Mouse (Mus musculus) forebrain, embryonic 14.5 days (tissue): ENCODE data around the gene Lrrn2. TPM values are rescaled to one million over a fixed set of nuclear protein-coding genes. Genes with fewer than 3 reads are reported as not detected.
A peak's percentile ranks its signal among the peaks of the same experiment; 100 is the strongest.

Source experiments
- ATAC-seq: fragments of 200-750 bp; cut with Nextera tagmentation; 2 replicates; pipeline ENCODE4 v1.8.0; 2017; ENCODE audit warnings: mild to moderate bottlenecking, moderate library complexity
- DNase-seq: peaks from one replicate; pipeline ENCODE4 v3.0.0-alpha.2; 2015; ENCODE audit warnings: low spot score
- H3K27ac ChIP-seq: fragments of 300-500 bp; sonication (generic); 2 replicates; pipeline ENCODE4 v1.5.1; 2014; ENCODE audit warnings: low read depth, mild to moderate bottlenecking, control low read depth, low read length, moderate library complexity
- H3K27me3 ChIP-seq: fragments of 300-500 bp; sonication (generic); replicated peaks from 2 replicates; pipeline ENCODE4 v1.6.1; 2014; ENCODE audit warnings: low read length, control low read depth, mixed read lengths; ENCODE audit not compliant: control insufficient read depth, insufficient read depth
- H3K36me3 ChIP-seq: fragments of 300-500 bp; sonication (generic); 2 replicates; pipeline ENCODE4 v1.6.1; 2014; ENCODE audit warnings: low read length, control low read depth; ENCODE audit not compliant: control insufficient read depth, insufficient read depth
- H3K4me1 ChIP-seq: fragments of 300-500 bp; sonication (generic); 2 replicates; pipeline ENCODE4 v1.6.1; 2014; ENCODE audit warnings: antibody characterized with exemption, low read length, control low read depth; ENCODE audit not compliant: control insufficient read depth, insufficient read depth
- H3K4me2 ChIP-seq: fragments of 300-500 bp; sonication (generic); 2 replicates; pipeline ENCODE4 v1.6.1; 2014; ENCODE audit warnings: mild to moderate bottlenecking, control low read depth, low read length
- H3K4me3 ChIP-seq: fragments of 300-500 bp; sonication (generic); 2 replicates; pipeline ENCODE4 v1.5.1; 2014; ENCODE audit warnings: low read depth, low read length, control low read depth
- H3K9ac ChIP-seq: fragments of 300-500 bp; sonication (generic); 2 replicates; pipeline ENCODE4 v1.6.1; 2014; ENCODE audit warnings: mild to moderate bottlenecking, low read length, control low read depth, moderate library complexity
- H3K9me3 ChIP-seq: fragments of 300-500 bp; sonication (generic); replicated peaks from 2 replicates; pipeline ENCODE4 v1.6.1; 2016; ENCODE audit warnings: low read length, control low read depth, mixed read lengths; ENCODE audit not compliant: control insufficient read depth
- WGBS: fragments of 180-500 bp; shearing (Covaris S2); extraction: QIAGEN DNeasy Blood & Tissue Kit; methylation state at CpG from one replicate; pipeline ENCODE4 v1.1.7; 2014; 5-methylcytosine and 5-hydroxymethylcytosine counted together
- polyA plus RNA-seq: library from polyadenylated mRNA; unstranded; fragments of >200 nt; fragmentation: Nextera tagmentation; extraction: Ambion mirVana; gene quantifications from 2 replicates; pipeline ENCODE4 v1.2.1, GENCODE M21; 2014

Gene Lrrn2
- polyA plus RNA-seq, 1 experiment from 2014 or later, result 25.2 TPM

DNA sequence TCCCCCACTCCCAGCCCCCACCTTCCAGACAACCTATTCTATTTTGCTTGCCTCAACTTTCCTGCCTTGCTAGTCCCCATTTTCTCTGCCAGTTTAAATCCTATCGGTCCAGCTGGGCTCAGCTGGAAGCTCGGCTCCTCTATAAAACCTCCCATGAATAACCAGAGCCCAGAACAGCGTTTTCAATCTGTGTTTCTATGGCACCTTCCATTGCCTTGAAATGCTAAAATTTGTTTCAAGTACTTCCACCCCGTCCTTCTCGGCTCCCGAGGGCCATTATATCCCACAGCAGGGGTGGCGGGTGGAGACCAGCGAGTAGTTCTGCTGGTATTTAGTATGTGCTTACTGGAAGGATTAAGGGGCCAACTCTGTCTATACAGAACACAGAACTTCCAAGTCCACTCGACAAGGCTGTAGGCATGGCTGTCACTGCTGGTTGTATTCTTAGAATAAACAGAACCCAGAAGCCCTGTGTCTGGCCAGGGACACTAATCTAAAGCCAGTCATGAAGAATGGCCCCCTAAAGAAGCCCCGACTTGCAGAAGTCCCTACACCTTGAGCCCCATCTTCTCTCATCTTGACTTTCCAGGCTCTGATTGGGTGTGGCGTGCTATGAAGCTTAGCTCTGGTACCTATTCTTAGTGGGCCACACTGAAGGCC is 992 bp upstream of the Lrrn2 start:
- no peaks in the 10 kb centered on the region for H3K9me3 ChIP-seq
- no peaks in the 10 kb centered on the region for H3K36me3 ChIP-seq
- 13% methylated on average over 11 of the region's 11 CpGs for WGBS
- 0 out of 2 replicates have a peak, but pooled peaks cover 5% of the 10 kb centered on the region for H3K27me3 ChIP-seq
- peaks cover 9% of the 10 kb centered on the region; the same call in 1 of the 2 replicates for H3K4me1 ChIP-seq
- no peak overlapping the region for H3K4me2 ChIP-seq
- H3K4me3 ChIP-seq, result no peak overlapping the region
- no peak for ATAC-seq
- no peak overlapping the region for H3K27ac ChIP-seq
- DNase-seq, result no peak
- no peak overlapping the region for H3K9ac ChIP-seq

DNA sequence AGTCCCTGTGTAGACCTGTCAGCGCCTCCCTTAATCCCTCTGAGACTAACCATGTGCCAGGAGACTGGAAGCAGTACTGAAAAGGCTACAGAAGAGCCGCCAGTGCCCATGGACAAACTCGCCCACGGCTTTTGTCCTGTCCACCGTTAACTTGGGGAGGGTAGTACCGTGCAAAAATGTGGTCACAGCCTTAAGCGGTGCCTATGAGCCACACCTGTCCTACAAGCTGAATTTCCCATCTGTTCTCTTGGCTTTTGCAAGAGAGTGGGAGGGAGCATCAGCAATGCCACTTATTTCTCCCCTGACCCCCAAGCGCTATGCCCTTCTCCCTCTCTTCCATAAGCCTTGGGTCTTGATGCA is 292 bp upstream of the Lrrn2 start:
- Histone ChIP-seq H3K9ac (peak overlapping the region; percentile 88), H3K4me1 (peaks cover 9% of the 10 kb centered on the region; the same call in 1 of the 2 replicates), H3K4me2 (peak overlapping the region; percentile 90), H3K36me3 (no peaks in the 10 kb centered on the region), H3K27ac (no peak overlapping the region), H3K27me3 (0 out of 2 replicates have a peak, but pooled peaks cover 5% of the 10 kb centered on the region), H3K9me3 (no peaks in the 10 kb centered on the region), H3K4me3 (peak overlapping the region; percentile 81)
- 7% methylated on average over 8 of the region's 8 CpGs for WGBS
- DNase-seq (no peak), ATAC-seq (peak; percentile 8; the same call in 1 of the 2 replicates)

DNA sequence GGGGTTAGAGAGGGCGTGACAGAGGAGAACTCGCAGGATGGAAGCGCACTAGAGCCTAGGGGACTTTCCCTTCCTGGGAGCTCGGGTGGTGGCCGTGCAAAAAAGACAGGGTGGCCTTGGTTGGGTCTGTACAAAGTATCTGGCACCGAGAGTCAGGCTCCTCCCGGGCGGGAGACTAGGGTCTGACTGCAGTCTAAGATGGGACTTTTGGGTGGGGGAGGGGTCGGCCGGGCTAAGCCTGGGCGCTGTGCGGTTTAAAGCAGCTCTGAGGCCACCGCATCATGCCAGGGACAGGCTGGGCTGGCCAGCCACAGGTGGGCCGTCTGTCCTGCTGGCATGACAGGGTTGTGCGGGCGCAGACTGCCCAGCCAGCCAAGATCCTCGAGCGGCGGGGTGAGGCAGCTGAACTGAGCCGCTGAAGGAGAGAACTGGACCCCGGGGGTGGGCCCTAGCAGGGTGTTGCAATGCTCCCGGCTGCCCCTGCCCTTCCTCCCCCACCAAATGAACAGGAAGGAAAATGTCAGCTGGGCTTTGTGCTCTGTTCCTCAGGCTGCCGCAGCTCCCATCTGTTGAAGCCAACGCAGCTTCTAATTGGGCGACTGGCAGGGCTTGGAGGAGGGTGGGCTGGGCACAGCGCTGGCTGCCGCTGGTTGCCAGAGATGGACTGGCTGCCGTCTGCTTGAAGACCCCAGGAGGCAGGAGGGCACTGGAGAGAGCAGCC is 1.1 kb downstream of the Lrrn2 start:
- ATAC-seq, result peak; percentile 82
- Histone ChIP-seq H3K4me1 (peaks cover 9% of the 10 kb centered on the region; the same call in 1 of the 2 replicates), H3K27me3 (0 out of 2 replicates have a peak, but pooled peaks cover 5% of the 10 kb centered on the region), H3K4me2 (peak overlapping the region; percentile 90), H3K27ac (peak overlapping the region; percentile 89), H3K9me3 (no peaks in the 10 kb centered on the region), H3K36me3 (no peaks in the 10 kb centered on the region), H3K9ac (peak overlapping the region; percentile 88), H3K4me3 (peak overlapping the region; percentile 81)
- under 1% methylated on average over 28 of the region's 28 CpGs for WGBS
- DNase-seq, result peak; percentile 89

DNA sequence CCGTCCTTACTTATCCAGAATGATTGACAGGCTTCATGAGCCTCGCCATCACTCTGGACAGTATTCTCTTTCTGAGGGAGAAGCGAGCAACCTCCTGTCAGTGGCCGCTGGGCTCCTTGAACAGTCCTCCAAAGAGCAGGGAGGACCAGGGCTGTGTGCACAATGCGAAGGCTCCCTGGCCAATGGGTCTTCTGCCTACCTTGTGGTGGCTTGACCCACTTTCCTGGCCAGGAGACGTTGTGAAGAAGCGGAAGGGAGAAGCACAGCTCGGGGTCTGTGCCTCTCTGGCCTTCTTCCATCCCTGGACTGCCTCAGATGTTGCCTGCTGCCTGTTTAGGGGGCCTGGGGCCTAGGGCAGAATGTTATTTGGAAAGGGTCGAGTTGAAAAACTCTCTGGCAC is 1.8 kb downstream of the Lrrn2 start:
- H3K4me1 ChIP-seq, result peaks cover 9% of the 10 kb centered on the region; the same call in 1 of the 2 replicates
- WGBS, result 36% methylated on average over 9 of the region's 9 CpGs

DNA sequence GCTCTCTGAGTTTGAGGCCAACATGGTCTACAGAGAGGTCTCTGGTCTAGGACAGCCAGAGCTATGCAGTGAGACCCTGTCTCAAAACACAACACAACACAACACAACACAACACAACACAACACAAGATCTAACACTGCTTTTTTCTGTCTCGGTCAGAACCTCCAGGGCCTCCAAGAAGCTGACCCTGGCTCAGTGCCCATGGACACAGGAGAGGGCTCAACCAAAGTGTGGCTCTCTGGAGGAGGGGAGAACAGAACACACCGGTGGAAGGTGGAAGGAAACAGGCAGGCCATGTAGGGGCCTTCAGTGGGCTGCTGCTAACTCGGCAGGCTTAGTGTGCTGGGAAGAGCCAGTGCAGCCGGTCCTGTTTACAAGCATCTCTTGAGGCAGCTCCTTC is 5.6 kb downstream of the Lrrn2 start:
- Histone ChIP-seq H3K36me3 (no peaks in the 10 kb centered on the region), H3K27ac (no peak overlapping the region), H3K4me2 (no peak overlapping the region), H3K4me3 (no peak overlapping the region), H3K4me1 (peaks cover 18% of the 10 kb centered on the region), H3K9me3 (no peaks in the 10 kb centered on the region), H3K9ac (no peak overlapping the region), H3K27me3 (no peaks in the 10 kb centered on the region)
- no peak for ATAC-seq
- WGBS, result 37% methylated on average over 4 of the region's 4 CpGs
- DNase-seq, result no peak

More for the DNA sequence above, 1.8 kb downstream of the Lrrn2 start:
- Histone ChIP-seq H3K4me2 (peak overlapping the region; percentile 90), H3K9ac (peak overlapping the region; percentile 88), H3K27ac (0 out of 2 replicates have a peak overlapping the region, but pooled peaks have one; percentile 89), H3K9me3 (no peaks in the 10 kb centered on the region), H3K36me3 (no peaks in the 10 kb centered on the region), H3K4me3 (peak overlapping the region; percentile 81), H3K27me3 (0 out of 2 replicates have a peak, but pooled peaks cover 5% of the 10 kb centered on the region)
- ATAC-seq (peak; percentile 5; the same call in 1 of the 2 replicates), DNase-seq (no peak)

DNA sequence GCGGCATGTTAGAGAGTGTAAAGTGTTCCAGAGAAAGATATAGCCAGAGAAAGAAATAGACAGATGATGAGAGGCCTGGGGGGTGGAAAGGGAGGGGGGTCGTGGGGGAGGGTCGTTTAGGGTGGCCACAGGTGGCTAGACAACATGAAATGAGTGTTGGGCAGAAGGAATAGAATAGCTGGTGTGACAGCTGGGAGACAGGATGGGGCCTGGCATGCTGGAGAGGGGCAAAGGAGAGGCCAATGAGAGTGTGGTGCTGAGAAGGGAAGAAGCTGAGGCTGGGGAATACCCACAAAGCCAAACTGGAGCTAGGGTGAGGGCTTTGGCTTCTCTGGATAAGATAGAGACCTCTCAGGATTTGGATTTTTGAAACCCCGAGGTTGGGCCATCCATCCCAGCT is 6.6 kb downstream of the Lrrn2 start:
- ATAC-seq, result no peak
- no peaks in the 10 kb centered on the region for H3K36me3 ChIP-seq
- no peaks in the 10 kb centered on the region for H3K27me3 ChIP-seq
- WGBS, result 58% methylated on average over 4 of the region's 4 CpGs
- H3K9ac ChIP-seq, result no peak overlapping the region
- no peak overlapping the region for H3K27ac ChIP-seq
- no peak for DNase-seq
- H3K4me1 ChIP-seq, result peaks cover 17% of the 10 kb centered on the region
- no peaks in the 10 kb centered on the region for H3K9me3 ChIP-seq
- no peak overlapping the region for H3K4me2 ChIP-seq
- no peak overlapping the region for H3K4me3 ChIP-seq

DNA sequence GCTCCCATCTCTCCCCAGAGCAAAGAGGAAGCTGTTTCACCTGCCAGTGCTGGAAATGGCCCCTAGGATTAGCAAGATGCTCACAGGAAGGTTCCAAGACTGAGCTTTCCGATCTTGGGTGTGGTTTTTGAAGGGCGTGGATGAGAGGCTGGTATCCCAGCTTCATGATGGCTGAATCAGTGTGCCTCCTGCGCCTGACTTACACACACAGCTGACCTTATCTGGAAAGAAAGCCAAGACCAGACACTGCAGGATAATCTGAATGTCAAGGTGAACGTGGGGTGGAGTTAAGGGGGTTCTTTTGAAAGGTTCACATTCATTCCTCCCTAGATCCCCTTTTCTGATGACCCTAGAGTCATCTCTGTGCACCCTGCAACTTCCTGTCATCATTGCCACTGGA is 8.7 kb downstream of the Lrrn2 start:
- Histone ChIP-seq H3K4me2 (no peak overlapping the region), H3K9ac (no peak overlapping the region), H3K27ac (no peak overlapping the region), H3K9me3 (no peaks in the 10 kb centered on the region), H3K4me1 (peaks cover 10% of the 10 kb centered on the region), H3K36me3 (0 out of 2 replicates have a peak, but pooled peaks cover 3% of the 10 kb centered on the region), H3K4me3 (no peak overlapping the region), H3K27me3 (no peaks in the 10 kb centered on the region)
- WGBS, result 87% methylated on average over 4 of the region's 4 CpGs
- no peak for ATAC-seq
- no peak for DNase-seq

DNA sequence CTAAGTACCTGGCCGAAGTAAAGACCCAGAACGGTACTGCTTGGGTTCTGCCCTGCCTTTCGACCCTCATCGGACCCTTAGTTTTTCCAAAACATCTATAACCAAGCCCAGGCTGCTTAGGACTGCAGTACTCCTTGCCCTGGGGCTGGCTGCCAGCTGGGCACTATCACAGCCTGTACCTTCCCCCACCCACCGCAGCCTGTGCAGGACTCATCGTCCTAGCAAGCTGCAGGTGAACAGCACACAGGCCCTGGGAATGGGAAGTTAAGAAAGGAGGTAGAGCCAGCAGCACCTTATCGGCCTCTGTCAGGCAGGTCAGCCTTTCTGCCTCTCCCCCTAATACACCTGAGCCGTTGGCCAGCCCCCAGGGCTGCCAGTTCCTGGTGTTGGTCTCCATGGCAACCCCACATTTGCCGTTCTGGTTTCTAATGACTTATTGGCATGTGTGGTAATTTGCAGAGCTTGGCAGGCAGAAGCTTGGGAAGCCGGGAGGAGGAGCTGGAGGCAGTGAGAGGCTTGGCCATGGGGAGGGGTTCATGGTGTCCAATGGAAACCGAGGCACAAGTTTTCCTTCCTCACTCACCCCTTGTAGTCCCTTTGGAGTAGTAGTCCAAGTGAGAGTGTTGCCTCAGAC is 10.2 kb downstream of the Lrrn2 start:
- Histone ChIP-seq H3K4me1 (peaks cover 10% of the 10 kb centered on the region), H3K4me2 (no peak overlapping the region), H3K4me3 (no peak overlapping the region), H3K9ac (no peak overlapping the region), H3K36me3 (0 out of 2 replicates have a peak, but pooled peaks cover 3% of the 10 kb centered on the region), H3K9me3 (no peaks in the 10 kb centered on the region), H3K27me3 (no peaks in the 10 kb centered on the region), H3K27ac (0 out of 2 replicates have a peak overlapping the region, but pooled peaks have one; percentile 36)
- DNase-seq (peak; percentile 68), ATAC-seq (peak; percentile 32; the same call in 1 of the 2 replicates)
- WGBS, result 67% methylated on average over 11 of the region's 11 CpGs
